Mouse (Mus musculus) testis, adult 2 months (tissue): ENCODE results near the gene Slc15a2.

Experiments used
- CTCF ChIP-seq: fragments of 200-500 bp; IDR thresholded peaks from 2 replicates; pipeline ENCODE4 v1.5.1; 2012; ENCODE audit warnings: low read depth, mild to moderate bottlenecking, inconsistent platforms, low read length, moderate library complexity; ENCODE audit not compliant: control insufficient read depth, insufficient read depth, insufficient replicate concordance
- POLR2A ChIP-seq: fragments of 200-500 bp; IDR thresholded peaks from 2 replicates; pipeline ENCODE4 v1.6.1; 2012; ENCODE audit warnings: low read depth, mild to moderate bottlenecking, inconsistent platforms, low read length, moderate library complexity; ENCODE audit not compliant: control insufficient read depth

- TF ChIP-seq POLR2A (no peak), CTCF (no peak)
Observed at GRCm38 (mm10) chr16:36747068-36747467, 37.7 kb downstream of the Slc15a2 start.
